Mouse (Mus musculus) ES-E14 (cell line): Measurements from ENCODE around the gene Brd9. TPM values are rescaled to one million over a fixed set of nuclear protein-coding genes. Genes with fewer than 3 reads are reported as not detected.

Experiments
- DNase-seq: peaks from one replicate; pipeline ENCODE4 v3.0.0-alpha.2; 2013; ENCODE audit warnings: low read depth, low spot score
- H3K27ac ChIP-seq: 2 replicates; pipeline ENCODE4 v1.5.1; 2012; ENCODE audit warnings: low read depth, mild to moderate bottlenecking, low read length, moderate library complexity, mixed read lengths; ENCODE audit not compliant: poor library complexity, insufficient read depth, severe bottlenecking
- H3K36me3 ChIP-seq: 2 replicates; pipeline ENCODE4 v1.6.1; 2012; ENCODE audit warnings: mild to moderate bottlenecking, low read length, moderate library complexity, mixed read lengths; ENCODE audit not compliant: control insufficient read depth, poor library complexity, insufficient read depth, severe bottlenecking
- H3K4me1 ChIP-seq, 2 experiments: fragments of 150-350 bp in 1 of 2; sonication (generic) in 1 of 2; 2 replicates each; pipeline ENCODE4 v1.6.1; 2012; ENCODE audit warnings: low read length in 2 of 2, mild to moderate bottlenecking in 1 of 2, mixed read lengths in 1 of 2; ENCODE audit not compliant: control insufficient read depth in 2 of 2, insufficient read depth in 2 of 2, poor library complexity in 1 of 2
- H3K4me3 ChIP-seq, 2 experiments: fragments of 150-350 bp in 1 of 2; sonication (generic) in 1 of 2; 2 replicates each; pipeline ENCODE4 v1.5.1; 2012; ENCODE audit warnings: low read length in 2 of 2, low read depth in 1 of 2, mild to moderate bottlenecking in 1 of 2, mixed read lengths in 1 of 2; ENCODE audit not compliant: insufficient read depth in 1 of 2, poor library complexity in 1 of 2, severe bottlenecking in 1 of 2
- H3K9ac ChIP-seq: 2 replicates; pipeline ENCODE4 v1.6.1; 2012; ENCODE audit warnings: low read depth, mild to moderate bottlenecking, low read length, mixed read lengths; ENCODE audit not compliant: poor library complexity, insufficient read depth, severe bottlenecking
- H3K9me3 ChIP-seq: fragments of 150-350 bp; sonication (generic); 2 replicates; pipeline ENCODE4 v1.6.1; 2012; ENCODE audit warnings: low read depth, mild to moderate bottlenecking, low read length; ENCODE audit not compliant: control insufficient read depth, insufficient read depth
- CHD2 ChIP-seq: IDR thresholded peaks from 2 replicates; pipeline ENCODE4 v1.6.1; 2014; ENCODE audit warnings: mild to moderate bottlenecking, low read depth, low read length, inconsistent platforms
- HCFC1 ChIP-seq: IDR thresholded peaks from 2 replicates; pipeline ENCODE4 v1.6.1; 2012; ENCODE audit warnings: low read length, inconsistent platforms, borderline replicate concordance; ENCODE audit not compliant: insufficient read depth
- MAFK ChIP-seq: IDR thresholded peaks from 2 replicates; pipeline ENCODE4 v1.6.1; 2014; ENCODE audit warnings: mild to moderate bottlenecking, low read depth, low read length, inconsistent platforms; ENCODE audit not compliant: insufficient read depth
- ZC3H11A ChIP-seq: IDR thresholded peaks from 2 replicates; pipeline ENCODE4 v1.6.1; 2012; ENCODE audit warnings: low read depth, mild to moderate bottlenecking, inconsistent platforms, low read length, borderline replicate concordance
- ZNF384 ChIP-seq: IDR thresholded peaks from 2 replicates; pipeline ENCODE4 v1.6.1; 2012; ENCODE audit warnings: low read depth, low read length, inconsistent platforms
- in situ Hi-C, 2 experiments: fragments of 600-800 bp; cut with MboI; formaldehyde crosslinking; loops; one replicate each; pipeline ENCODE4 v1.15.1; 2025; ENCODE audit warnings: low sequenced_read_pairs in 2 of 2, inconsistent platforms in 1 of 2; ENCODE audit not compliant: unreplicated experiment in 2 of 2
- total RNA-seq: library from RNA; depleted of rRNA; stranded (reverse); fragments of 300-350 nt; gene quantifications from 2 replicates; pipeline ENCODE4 v1.2.3, GENCODE M21; 2012

The Brd9 gene
- total RNA-seq, 1 experiment = 25.3 TPM

DNA sequence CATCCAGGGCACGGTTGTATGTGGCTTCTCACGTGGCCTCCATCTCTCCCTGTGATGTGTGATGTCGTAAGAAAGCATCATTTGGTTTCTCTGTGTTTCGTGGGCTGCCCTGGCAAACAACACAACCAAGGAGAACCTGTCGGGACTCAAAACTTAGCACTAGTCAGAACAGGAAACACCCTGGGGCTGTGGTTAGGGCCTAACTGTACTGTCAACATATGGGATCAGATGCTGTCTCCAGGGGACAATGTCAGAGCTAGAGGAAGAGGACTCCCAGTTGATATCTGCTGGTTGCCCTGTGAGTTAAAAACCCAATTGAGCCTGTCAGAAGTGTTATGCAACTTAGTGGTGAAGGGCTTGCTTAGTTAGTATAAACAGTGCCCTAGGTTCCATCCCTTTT is 17.9 kb downstream of the Brd9 start:
- in situ Hi-C loops = no loop called here
- Histone ChIP-seq H3K4me3 (no peak overlapping the region), H3K9me3 (no peaks in the 10 kb centered on the region), H3K27ac (no peak overlapping the region), H3K36me3 (peaks cover 12% of the 10 kb centered on the region; the same call in 1 of the 2 replicates), H3K9ac (no peak overlapping the region), H3K4me1 (no peaks in the 10 kb centered on the region)
- no peak for TF ChIP-seq HCFC1
- no peak for TF ChIP-seq ZNF384
- TF ChIP-seq MAFK = no peak
- TF ChIP-seq CHD2 = no peak
- no peak for TF ChIP-seq ZC3H11A
- no peak for DNase-seq

DNA sequence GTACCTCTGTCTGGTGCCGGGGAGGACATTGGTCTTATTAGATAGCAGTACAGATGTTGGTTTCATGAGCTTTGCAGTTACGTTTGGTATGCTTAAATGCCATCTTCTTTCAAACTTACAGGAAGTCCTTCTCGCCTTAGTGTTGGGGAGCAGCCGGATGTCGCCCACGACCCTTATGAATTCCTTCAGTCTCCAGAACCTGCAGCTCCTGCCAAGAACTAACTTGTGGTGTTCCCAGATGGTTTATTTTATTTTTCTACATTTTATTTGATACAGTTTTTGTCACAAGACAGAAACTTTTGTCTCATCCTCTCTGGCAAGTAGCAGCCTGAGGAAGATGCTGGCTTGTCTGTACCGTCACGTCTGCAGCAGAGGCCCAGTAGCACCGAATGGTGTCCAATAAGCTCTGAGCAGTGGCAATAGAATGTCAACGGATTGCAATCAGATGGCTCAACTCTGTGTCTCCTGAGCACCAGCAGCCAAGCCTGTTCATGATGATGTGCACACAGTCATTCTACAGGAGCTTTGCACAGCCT is 22.6 kb downstream of the Brd9 start:
- TF ChIP-seq ZC3H11A (no peak), ZNF384 (no peak), CHD2 (no peak), MAFK (no peak)
- no peaks in the 10 kb centered on the region for H3K4me1 ChIP-seq
- no peak overlapping the region for H3K27ac ChIP-seq
- no peak overlapping the region for H3K9ac ChIP-seq
- no peak for DNase-seq
- H3K4me3 ChIP-seq = no peak overlapping the region
- H3K9me3 ChIP-seq = no peaks in the 10 kb centered on the region
- in situ Hi-C loops = no loop called here
- peaks cover 9% of the 10 kb centered on the region; the same call in 1 of the 2 replicates for H3K36me3 ChIP-seq

DNA sequence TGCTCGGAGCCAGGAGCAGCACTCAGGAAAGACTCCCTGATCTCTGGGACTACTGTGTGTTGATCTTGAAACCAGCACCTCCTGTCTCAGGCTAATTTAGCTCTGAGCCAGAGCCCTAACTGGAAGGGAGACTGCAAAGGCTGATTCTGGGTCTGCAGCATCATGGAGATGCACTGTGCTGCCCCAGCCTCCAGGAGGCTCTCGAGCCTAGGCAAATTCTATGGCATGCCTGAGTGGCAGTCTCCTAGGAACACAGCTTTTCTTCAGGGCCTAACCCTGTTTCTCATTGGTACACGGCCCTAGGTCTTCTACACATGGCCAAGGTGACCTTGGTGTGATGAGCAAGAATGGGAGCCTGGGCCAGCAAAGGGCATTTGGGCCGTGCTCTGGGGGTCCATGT is 23.6 kb downstream of the Brd9 start:
- in situ Hi-C loops = no loop called here
- Histone ChIP-seq H3K27ac (no peak overlapping the region), H3K9ac (no peak overlapping the region), H3K9me3 (no peaks in the 10 kb centered on the region), H3K4me3 (no peak overlapping the region), H3K4me1 (no peaks in the 10 kb centered on the region), H3K36me3 (peaks cover 5% of the 10 kb centered on the region; the same call in 1 of the 2 replicates)
- DNase-seq = no peak
- TF ChIP-seq MAFK (no peak), ZC3H11A (no peak), CHD2 (no peak), HCFC1 (no peak), ZNF384 (no peak)

DNA sequence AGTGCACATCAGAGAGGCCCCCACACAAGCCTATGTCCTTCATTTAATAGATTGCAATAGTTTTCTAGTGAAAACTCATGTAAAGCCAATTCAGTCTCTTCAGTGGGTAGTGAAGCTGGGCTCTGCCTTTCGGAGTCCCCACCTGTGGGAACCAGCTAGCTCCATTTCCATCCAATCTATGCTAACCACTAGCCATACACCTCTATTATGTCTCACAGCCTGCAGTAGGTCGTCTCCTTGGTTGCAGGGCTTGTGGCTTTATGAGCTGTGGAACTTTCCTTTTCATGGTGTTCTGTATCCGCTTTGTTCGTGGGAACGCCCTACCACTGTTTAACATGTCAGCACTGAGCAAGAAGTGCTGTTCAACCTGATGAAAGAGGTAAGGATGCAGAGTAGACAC is 25.9 kb downstream of the Brd9 start, which contains the start of gene Zdhhc11:
Gene Zdhhc11, plus strand, starts transcription at position 301 of the 400 bp plus-strand sequence.
- no peak within 1 kb of the TSS for H3K27ac ChIP-seq
- no peak within 1 kb of the TSS for H3K4me3 ChIP-seq
- H3K4me1 ChIP-seq = no peaks in the 10 kb centered on the region
- in situ Hi-C loops = no loop called here
- no peak for DNase-seq
- H3K9ac ChIP-seq = no peak within 1 kb of the TSS
- H3K36me3 ChIP-seq = peaks cover 5% of the 10 kb centered on the region; the same call in 1 of the 2 replicates
- no peaks in the 10 kb centered on the region for H3K9me3 ChIP-seq
- TF ChIP-seq MAFK (no peak), HCFC1 (no peak), CHD2 (no peak), ZC3H11A (no peak)
